Mouse (Mus musculus) intestine, embryonic 16.5 days (tissue): Measurements from ENCODE around the gene Zfp799. TPM values are rescaled to one million over a fixed set of nuclear protein-coding genes. Genes with fewer than 3 reads are reported as not detected.
"Not testable (repeated sequence)": the region's sequence is repeated elsewhere in the genome, so short reads cannot be mapped to it uniquely, and the experiment has no call there.

Source experiments
- ATAC-seq: fragments of 200-750 bp; cut with Nextera tagmentation; 2 replicates; pipeline ENCODE4 v1.8.0; 2017; ENCODE audit warnings: moderate TSS enrichment, moderate library complexity
- H3K27ac ChIP-seq: fragments of 300-500 bp; sonication (generic); 2 replicates; pipeline ENCODE4 v1.5.1; 2014; ENCODE audit warnings: mild to moderate bottlenecking, low read length
- H3K27me3 ChIP-seq: fragments of 300-500 bp; sonication (generic); replicated peaks from 2 replicates; pipeline ENCODE4 v1.6.1; 2014; ENCODE audit warnings: low read length, control low read depth, mixed read lengths; ENCODE audit not compliant: control insufficient read depth, insufficient read depth
- H3K36me3 ChIP-seq: fragments of 300-500 bp; sonication (generic); 2 replicates; pipeline ENCODE4 v1.6.1; 2014; ENCODE audit warnings: low read length, control low read depth; ENCODE audit not compliant: control insufficient read depth, insufficient read depth
- H3K4me1 ChIP-seq: fragments of 300-500 bp; sonication (generic); 2 replicates; pipeline ENCODE4 v1.6.1; 2014; ENCODE audit warnings: low read length, control low read depth, mixed read lengths; ENCODE audit not compliant: control insufficient read depth, insufficient read depth
- H3K4me2 ChIP-seq: fragments of 300-500 bp; sonication (generic); 2 replicates; pipeline ENCODE4 v1.6.1; 2014; ENCODE audit warnings: low read depth, low read length, control low read depth
- H3K4me3 ChIP-seq: fragments of 300-500 bp; sonication (generic); 2 replicates; pipeline ENCODE4 v1.5.1; 2014; ENCODE audit warnings: mild to moderate bottlenecking, low read length
- H3K9ac ChIP-seq: fragments of 300-500 bp; sonication (generic); 2 replicates; pipeline ENCODE4 v1.6.1; 2014; ENCODE audit warnings: low read depth, low read length
- H3K9me3 ChIP-seq: fragments of 300-500 bp; sonication (generic); 2 replicates; pipeline ENCODE4 v1.6.1; 2016; ENCODE audit warnings: low read length, control low read depth; ENCODE audit not compliant: control insufficient read depth
- WGBS: fragments of 180-500 bp; shearing (Covaris S2); extraction: QIAGEN DNeasy Blood & Tissue Kit; methylation state at CpG from one replicate; pipeline ENCODE4 v1.1.7; 2014; 5-methylcytosine and 5-hydroxymethylcytosine counted together
- polyA plus RNA-seq: library from polyadenylated mRNA; unstranded; fragments of >200 nt; fragmentation: Nextera tagmentation; extraction: Ambion mirVana; gene quantifications from 2 replicates; pipeline ENCODE4 v1.2.1, GENCODE M21; 2015

The Zfp799 gene
- polyA plus RNA-seq = 8.2 and 9.8 TPM in 2 replicates

- peak within 1 kb of the TSS; percentile 70 for H3K27ac ChIP-seq
- H3K9ac ChIP-seq = peak within 1 kb of the TSS; percentile 94
- peaks cover 3% of the 10 kb centered on the region; the same call in 1 of the 2 replicates for H3K36me3 ChIP-seq
- no peaks in the 10 kb centered on the region for H3K27me3 ChIP-seq
- H3K9me3 ChIP-seq = no peaks in the 10 kb centered on the region
- peak within 1 kb of the TSS; percentile 79 for H3K4me3 ChIP-seq
- ATAC-seq = peak; percentile 99
- no peaks in the 10 kb centered on the region for H3K4me1 ChIP-seq
- peak within 1 kb of the TSS; percentile 57 for H3K4me2 ChIP-seq
- WGBS = 1% methylated on average over 35 of the region's 35 CpGs
These were observed at the start of gene Zfp799 for GRCm38 (mm10) chr17:32829540-32830417. Gene Zfp799 (minus strand): TSS chr17:32830261.

GRCm38 (mm10) chr17:32878773-32879172 lies 48.7 kb upstream of the Zfp799 start:
- peaks cover 8% of the 10 kb centered on the region for H3K36me3 ChIP-seq
- H3K4me1 ChIP-seq = no peaks in the 10 kb centered on the region
- 0 out of 2 replicates have a peak overlapping the region, but pooled peaks have one; percentile 42 for H3K27ac ChIP-seq
- ATAC-seq = peak; percentile 32; the same call in 1 of the 2 replicates
- no peaks in the 10 kb centered on the region for H3K27me3 ChIP-seq
- H3K4me3 ChIP-seq = no peak overlapping the region
- 83% methylated on average over 11 of the region's 11 CpGs for WGBS
- H3K4me2 ChIP-seq = peak overlapping the region; percentile 48; the same call in 1 of the 2 replicates
- H3K9me3 ChIP-seq = no peaks in the 10 kb centered on the region
- no peak overlapping the region for H3K9ac ChIP-seq

GRCm38 (mm10) chr17:32877471-32878171 lies 47.6 kb upstream of the Zfp799 start:
- H3K4me2 ChIP-seq = peak overlapping the region; percentile 48
- H3K4me3 ChIP-seq = peak overlapping the region; percentile 24
- H3K36me3 ChIP-seq = peaks cover 2% of the 10 kb centered on the region; the same call in 1 of the 2 replicates
- 0 out of 2 replicates have a peak overlapping the region, but pooled peaks have one; percentile 6 for H3K27ac ChIP-seq
- 6% methylated on average over 22 of the region's 22 CpGs for WGBS
- H3K4me1 ChIP-seq = no peaks in the 10 kb centered on the region
- H3K9me3 ChIP-seq = no peaks in the 10 kb centered on the region
- peak; percentile 88 for ATAC-seq
- no peaks in the 10 kb centered on the region for H3K27me3 ChIP-seq
- H3K9ac ChIP-seq = peak overlapping the region; percentile 42

- Histone ChIP-seq H3K27me3 (no peaks in the 10 kb centered on the region), H3K4me3 (no peak overlapping the region), H3K27ac (no peak overlapping the region), H3K9ac (no peak overlapping the region), H3K4me2 (no peak overlapping the region), H3K36me3 (no peaks in the 10 kb centered on the region), H3K9me3 (no peaks in the 10 kb centered on the region), H3K4me1 (no peaks in the 10 kb centered on the region)
- ATAC-seq = no peak
- WGBS = 60% methylated on average over 5 of the region's 5 CpGs
These were observed 42.6 kb upstream of the Zfp799 start for GRCm38 (mm10) chr17:32872696-32873095.

- H3K9ac ChIP-seq = no peak overlapping the region
- H3K4me2 ChIP-seq = no peak overlapping the region
- WGBS = 69% methylated on average over 4 of the region's 4 CpGs
- no peaks in the 10 kb centered on the region for H3K9me3 ChIP-seq
- H3K27ac ChIP-seq = no peak overlapping the region
- H3K4me3 ChIP-seq = no peak overlapping the region
- no peaks in the 10 kb centered on the region for H3K4me1 ChIP-seq
- H3K36me3 ChIP-seq = no peaks in the 10 kb centered on the region
- H3K27me3 ChIP-seq = no peaks in the 10 kb centered on the region
- no peak for ATAC-seq
These were observed 42.0 kb upstream of the Zfp799 start for GRCm38 (mm10) chr17:32872091-32872490.

GRCm38 (mm10) chr17:32871483-32871882 lies 41.4 kb upstream of the Zfp799 start:
- WGBS = 88% methylated on average over 1 of the region's 1 CpGs
- H3K27me3 ChIP-seq = no peaks in the 10 kb centered on the region
- H3K9me3 ChIP-seq = no peaks in the 10 kb centered on the region
- H3K36me3 ChIP-seq = no peaks in the 10 kb centered on the region
- no peak overlapping the region for H3K4me3 ChIP-seq
- no peak overlapping the region for H3K27ac ChIP-seq
- no peak overlapping the region for H3K4me2 ChIP-seq
- no peak overlapping the region for H3K9ac ChIP-seq
- no peak for ATAC-seq
- H3K4me1 ChIP-seq = no peaks in the 10 kb centered on the region

- H3K36me3 ChIP-seq, H3K27ac ChIP-seq, ATAC-seq, H3K4me3 ChIP-seq, H3K9ac ChIP-seq, H3K27me3 ChIP-seq, H3K9me3 ChIP-seq, H3K4me1 ChIP-seq, H3K4me2 ChIP-seq: not testable (repeated sequence)
- WGBS = 66% methylated on average over 3 of the region's 7 CpGs
These were observed 37.2 kb upstream of the Zfp799 start for GRCm38 (mm10) chr17:32867266-32867665.

- H3K9ac ChIP-seq, H3K9me3 ChIP-seq, H3K36me3 ChIP-seq, H3K27me3 ChIP-seq, H3K27ac ChIP-seq, H3K4me1 ChIP-seq, H3K4me2 ChIP-seq, H3K4me3 ChIP-seq, ATAC-seq: not testable (repeated sequence)
- 67% methylated on average over 2 of the region's 6 CpGs for WGBS
These were observed 26.7 kb upstream of the Zfp799 start for GRCm38 (mm10) chr17:32856713-32857112.

GRCm38 (mm10) chr17:32851581-32851980 lies 21.5 kb upstream of the Zfp799 start:
- Histone ChIP-seq H3K4me2 (no peak overlapping the region), H3K4me3 (no peak overlapping the region), H3K9ac (no peak overlapping the region), H3K4me1 (no peaks in the 10 kb centered on the region), H3K27me3 (no peaks in the 10 kb centered on the region), H3K9me3 (no peaks in the 10 kb centered on the region), H3K27ac (no peak overlapping the region), H3K36me3 (no peaks in the 10 kb centered on the region)
- WGBS = 53% methylated on average over 7 of the region's 7 CpGs
- ATAC-seq = no peak
